Mouse (Mus musculus) lung, embryonic 14.5 days (tissue): Measurements from ENCODE around the gene Olfr154. TPM values are rescaled to one million over a fixed set of nuclear protein-coding genes. Genes with fewer than 3 reads are reported as not detected.
"Not testable (repeated sequence)": the region's sequence is repeated elsewhere in the genome, so short reads cannot be mapped to it uniquely, and the experiment has no call there.

Experiments
- ATAC-seq: fragments of 200-750 bp; cut with Nextera tagmentation; 2 replicates; pipeline ENCODE4 v1.8.0; 2017; ENCODE audit warnings: mild to moderate bottlenecking, moderate TSS enrichment, moderate library complexity; ENCODE audit not compliant: insufficient read depth
- DNase-seq: peaks from one replicate; pipeline ENCODE4 v3.0.0-alpha.2; 2015
- H3K27ac ChIP-seq: fragments of 300-500 bp; sonication (generic); 2 replicates; pipeline ENCODE4 v1.5.1; 2014; ENCODE audit warnings: low read depth, mild to moderate bottlenecking, moderate library complexity
- H3K27me3 ChIP-seq: fragments of 300-500 bp; sonication (generic); 2 replicates; pipeline ENCODE4 v1.6.1; 2014; ENCODE audit warnings: low read length, control low read depth; ENCODE audit not compliant: insufficient read depth
- H3K36me3 ChIP-seq: fragments of 300-500 bp; sonication (generic); 2 replicates; pipeline ENCODE4 v1.6.1; 2014; ENCODE audit warnings: control low read depth; ENCODE audit not compliant: insufficient read depth
- H3K4me1 ChIP-seq: fragments of 300-500 bp; sonication (generic); 2 replicates; pipeline ENCODE4 v1.6.1; 2014; ENCODE audit warnings: antibody characterized with exemption, control low read depth; ENCODE audit not compliant: insufficient read depth
- H3K4me2 ChIP-seq: fragments of 300-500 bp; sonication (generic); 2 replicates; pipeline ENCODE4 v1.6.1; 2014; ENCODE audit warnings: mild to moderate bottlenecking
- H3K4me3 ChIP-seq: fragments of 300-500 bp; sonication (generic); 2 replicates; pipeline ENCODE4 v1.5.1; 2014; ENCODE audit warnings: low read depth, low read length
- H3K9ac ChIP-seq: fragments of 300-500 bp; sonication (generic); 2 replicates; pipeline ENCODE4 v1.6.1; 2014
- H3K9me3 ChIP-seq: fragments of 300-500 bp; sonication (generic); 2 replicates; pipeline ENCODE4 v1.6.1; 2016; ENCODE audit warnings: low read depth, low read length, control low read depth
- CTCF ChIP-seq: IDR thresholded peaks from 2 replicates; pipeline ENCODE4 v1.5.1; 2016; ENCODE audit warnings: antibody characterized with exemption, low read depth
- WGBS: fragments of 180-500 bp; shearing (Covaris S2); extraction: QIAGEN DNeasy Blood & Tissue Kit; methylation state at CpG from one replicate; pipeline ENCODE4 v1.1.7; 2014; 5-methylcytosine and 5-hydroxymethylcytosine counted together
- polyA plus RNA-seq: library from polyadenylated mRNA; unstranded; fragments of >200 nt; fragmentation: Nextera tagmentation; extraction: Ambion mirVana; gene quantifications from 2 replicates; pipeline ENCODE4 v1.2.1, GENCODE M21; 2014

The Olfr154 gene
- not detected in 2 replicates for polyA plus RNA-seq

GRCm38 (mm10) chr2:85664355-85664754 is at the start of gene Olfr154:
Gene Olfr154, minus strand, starts transcription at chr2:85664455.
- H3K4me3 ChIP-seq, H3K4me1 ChIP-seq, H3K9ac ChIP-seq, H3K4me2 ChIP-seq, ATAC-seq, H3K9me3 ChIP-seq, DNase-seq, H3K27ac ChIP-seq, H3K27me3 ChIP-seq, H3K36me3 ChIP-seq: not testable (repeated sequence)

- H3K4me1 ChIP-seq, result no peaks in the 10 kb centered on the region
- TF ChIP-seq CTCF, result no peak
- no peak overlapping the region for H3K4me2 ChIP-seq
- 27% methylated on average over 1 of the region's 1 CpGs for WGBS
- DNase-seq (no peak), ATAC-seq (no peak)
- no peak overlapping the region for H3K27ac ChIP-seq
- no peaks in the 10 kb centered on the region for H3K27me3 ChIP-seq
- no peak overlapping the region for H3K4me3 ChIP-seq
- no peaks in the 10 kb centered on the region for H3K9me3 ChIP-seq
- no peak overlapping the region for H3K9ac ChIP-seq
- H3K36me3 ChIP-seq, result no peaks in the 10 kb centered on the region
These were observed 46.9 kb upstream of the Olfr154 start for GRCm38 (mm10) chr2:85711159-85711558.

GRCm38 (mm10) chr2:85710680-85711079 is 46.4 kb upstream of the Olfr154 start:
- not testable (repeated sequence) for DNase-seq, H3K9ac ChIP-seq, H3K27ac ChIP-seq, H3K4me2 ChIP-seq, H3K27me3 ChIP-seq, ATAC-seq, H3K36me3 ChIP-seq, H3K4me1 ChIP-seq, H3K9me3 ChIP-seq, H3K4me3 ChIP-seq
- WGBS, result 44% methylated on average over 2 of the region's 2 CpGs

- no peak for DNase-seq
- H3K4me3 ChIP-seq, result no peak within 1 kb of the TSS
- H3K36me3 ChIP-seq, result no peaks in the 10 kb centered on the region
- ATAC-seq, result no peak
- TF ChIP-seq CTCF, result no peak
- H3K9me3 ChIP-seq, result no peaks in the 10 kb centered on the region
- no peak within 1 kb of the TSS for H3K4me2 ChIP-seq
- no peaks in the 10 kb centered on the region for H3K27me3 ChIP-seq
- H3K9ac ChIP-seq, result no peak within 1 kb of the TSS
- no peak within 1 kb of the TSS for H3K27ac ChIP-seq
- no peaks in the 10 kb centered on the region for H3K4me1 ChIP-seq
These were observed 24.9 kb upstream of the Olfr154 start, which contains the start of gene Olfr1008 for GRCm38 (mm10) chr2:85689131-85689530. Gene Olfr1008, plus strand, starts transcription at chr2:85689431.

GRCm38 (mm10) chr2:85678667-85679066 is 14.4 kb upstream of the Olfr154 start, which contains the start of gene Olfr1006:
Gene Olfr1006, minus strand, starts transcription at chr2:85678767.
- H3K9me3 ChIP-seq, result no peaks in the 10 kb centered on the region
- no peaks in the 10 kb centered on the region for H3K4me1 ChIP-seq
- H3K4me2 ChIP-seq, result no peak within 1 kb of the TSS
- H3K36me3 ChIP-seq, result no peaks in the 10 kb centered on the region
- no peak for DNase-seq
- no peak for TF ChIP-seq CTCF
- H3K27ac ChIP-seq, result no peak within 1 kb of the TSS
- no peak within 1 kb of the TSS for H3K9ac ChIP-seq
- H3K4me3 ChIP-seq, result no peak within 1 kb of the TSS
- no peaks in the 10 kb centered on the region for H3K27me3 ChIP-seq
- ATAC-seq, result no peak

GRCm38 (mm10) chr2:85650604-85651003 is 13.7 kb downstream of the Olfr154 start, which contains the start of gene Olfr1002:
Gene Olfr1002, minus strand, starts transcription at chr2:85650704.
- H3K9ac ChIP-seq, result no peak within 1 kb of the TSS
- no peaks in the 10 kb centered on the region for H3K36me3 ChIP-seq
- DNase-seq, result no peak
- 96% methylated on average over 1 of the region's 1 CpGs for WGBS
- no peaks in the 10 kb centered on the region for H3K27me3 ChIP-seq
- no peaks in the 10 kb centered on the region for H3K9me3 ChIP-seq
- H3K27ac ChIP-seq, result no peak within 1 kb of the TSS
- no peak within 1 kb of the TSS for H3K4me2 ChIP-seq
- ATAC-seq, result no peak
- TF ChIP-seq CTCF, result no peak
- no peaks in the 10 kb centered on the region for H3K4me1 ChIP-seq
- H3K4me3 ChIP-seq, result no peak within 1 kb of the TSS

Other genes starting within 250 kb of the Olfr154 start
- not detected in 2 replicates for gene Olfr993, start 249.6 kb downstream of the Olfr154 start, polyA plus RNA-seq
- gene Olfr994, start 228.0 kb downstream of the Olfr154 start, polyA plus RNA-seq, result not detected in 2 replicates
- gene Olfr995, start 220.8 kb downstream of the Olfr154 start, polyA plus RNA-seq, result not detected in 2 replicates
- gene 4833423E24Rik, start 145.4 kb downstream of the Olfr154 start, polyA plus RNA-seq, result 0.14 TPM in 1 of 2 replicates, not detected in the other
- gene Olfr996, start 85.2 kb downstream of the Olfr154 start, polyA plus RNA-seq, result not detected in 2 replicates
- not detected in 2 replicates for gene Olfr998, start 75.5 kb downstream of the Olfr154 start, polyA plus RNA-seq
- gene Olfr1000, start 52.6 kb downstream of the Olfr154 start, polyA plus RNA-seq, result not detected in 2 replicates
- gene Olfr1002, start 13.8 kb downstream of the Olfr154 start, polyA plus RNA-seq, result not detected in 2 replicates
- gene Olfr1006, start 14.3 kb upstream of the Olfr154 start, polyA plus RNA-seq, result not detected in 2 replicates
- gene Olfr1008, start 25.0 kb upstream of the Olfr154 start, polyA plus RNA-seq, result not detected in 2 replicates
- gene Olfr1009, start 51.0 kb upstream of the Olfr154 start, polyA plus RNA-seq, result not detected in 2 replicates
- not detected in 2 replicates for gene Olfr1012, start 98.3 kb upstream of the Olfr154 start, polyA plus RNA-seq
- not detected in 2 replicates for gene Olfr1013, start 102.6 kb upstream of the Olfr154 start, polyA plus RNA-seq
- gene Olfr1014, start 108.3 kb upstream of the Olfr154 start, polyA plus RNA-seq, result not detected in 2 replicates
- gene Olfr1015, start 117.6 kb upstream of the Olfr154 start, polyA plus RNA-seq, result not detected in 2 replicates
- gene Olfr1016, start 138.1 kb upstream of the Olfr154 start, polyA plus RNA-seq, result not detected in 2 replicates
- gene Olfr1018, start 154.0 kb upstream of the Olfr154 start, polyA plus RNA-seq, result not detected in 2 replicates
- gene Olfr1019, start 181.0 kb upstream of the Olfr154 start, polyA plus RNA-seq, result not detected in 2 replicates
- not detected in 2 replicates for gene Olfr1020, start 182.6 kb upstream of the Olfr154 start, polyA plus RNA-seq
- not detected in 2 replicates for gene Olfr1022, start 204.1 kb upstream of the Olfr154 start, polyA plus RNA-seq
- gene Olfr1023, start 221.2 kb upstream of the Olfr154 start, polyA plus RNA-seq, result not detected in 2 replicates
- not detected in 2 replicates for gene Olfr1024, start 240.6 kb upstream of the Olfr154 start, polyA plus RNA-seq